Comparison of ENCODE assay signal across 20 mouse cellular contexts in the genomic region with DNA sequence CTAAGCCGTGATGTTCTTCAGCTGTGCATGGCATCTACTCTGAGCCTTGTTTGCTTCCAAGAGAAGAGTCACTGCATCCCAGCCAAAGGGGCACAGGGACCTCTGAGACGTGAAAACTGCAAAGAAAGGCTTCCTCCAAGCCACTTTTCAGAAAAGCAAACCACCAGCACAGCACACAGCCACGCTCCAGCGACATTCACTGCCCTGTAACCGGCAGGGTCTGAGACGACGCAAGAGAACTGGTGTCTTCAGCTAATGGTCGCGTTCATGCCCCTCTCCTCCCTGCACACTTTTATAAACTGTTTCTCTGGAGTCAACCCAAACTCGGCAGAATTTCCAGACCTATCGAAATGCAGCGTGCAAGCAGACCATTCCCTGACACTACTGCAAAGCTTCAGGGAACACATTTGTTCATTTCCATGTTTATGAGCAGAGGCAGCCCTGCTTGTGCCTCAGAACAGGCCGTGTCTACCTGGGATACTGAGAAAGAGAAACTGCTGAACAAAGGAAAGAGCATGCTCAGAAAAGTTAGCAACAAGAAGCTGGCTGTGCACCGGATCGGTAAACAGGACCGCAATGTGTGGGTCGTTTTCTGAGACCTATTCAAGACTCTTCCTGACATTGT.
A peak's percentile ranks its signal among the peaks of the same experiment; 100 is the strongest.
DNase-seq lines count a peak whose midpoint lies in the region; ATAC-seq and TF ChIP-seq lines count a peak whose summit lies in the region.
"Had no signal": no experiment of that assay in that cellular context is flagged by ENCODE, and none has a peak within 500 bp of the region (broad histone marks: within the 10 kb centered on the region; RNA-seq: fewer than 3 reads in every experiment).

No protein-coding gene starts in this region.

- ATAC-seq in heart, embryonic 11.5 days (replicated peaks; ENCODE audit: insufficient number of reproducible peaks, low FRiP score, low TSS enrichment): no peak
- 0 out of 2 replicates have a peak, but pooled peaks have one; percentile 47 for ATAC-seq in lung, embryonic 14.5 days (ENCODE audit: insufficient read depth)
- no peak for ATAC-seq in embryonic facial prominence, embryonic 13.5 days (ENCODE audit: insufficient number of reproducible peaks, insufficient read depth, low FRiP score, low TSS enrichment, low read depth)
- ATAC-seq in limb, embryonic 13.5 days (ENCODE audit: low FRiP score, low read depth): no peak
- ATAC-seq in liver, postnatal 0 days: no peak

- H3K9ac ChIP-seq in heart, adult 2 months (ENCODE audit: low read depth, low read length): peak overlapping the region; percentile 5; the same call in 1 of the 2 replicates
- no peak overlapping the region for H3K9ac ChIP-seq in heart, embryonic 11.5 days (ENCODE audit: low read depth, low read length)
- H3K9ac ChIP-seq in lung, embryonic 14.5 days: peak overlapping the region; percentile 20
- H3K9ac ChIP-seq in embryonic facial prominence, embryonic 13.5 days: peak overlapping the region; percentile 21; the same call in 1 of the 2 replicates
- no peak overlapping the region for H3K9ac ChIP-seq in limb, embryonic 13.5 days
- no peak overlapping the region for H3K9ac ChIP-seq in liver, postnatal 0 days (replicated peaks)
- H3K9ac ChIP-seq: heart, embryonic 12.5 days; hindbrain, embryonic 15.5 days had no signal

- no peak for TF ChIP-seq EP300 in heart, adult 2 months (IDR thresholded peaks at IDR 0.05; ENCODE audit: insufficient read depth, low read depth, low read length)
- TF ChIP-seq EP300 in liver, postnatal 0 days (IDR thresholded peaks at IDR 0.05; ENCODE audit: low read depth): no peak

- intact Hi-C loops in heart, adult 2 months (cut with DNase I): no loop called here

- no peak for TF ChIP-seq POLR2A in heart, adult 2 months (IDR thresholded peaks at IDR 0.05; ENCODE audit: insufficient read depth, low read depth, low read length)

- peak overlapping the region; percentile 51 for H3K27ac ChIP-seq in heart, adult 2 months
- H3K27ac ChIP-seq in heart, embryonic 11.5 days (ENCODE audit: low read depth, low read length): no peak overlapping the region
- peak overlapping the region; percentile 73; the same call in 1 of the 2 replicates for H3K27ac ChIP-seq in lung, embryonic 14.5 days (ENCODE audit: low read depth)
- H3K27ac ChIP-seq in embryonic facial prominence, embryonic 13.5 days: peak overlapping the region; percentile 68
- peak overlapping the region; percentile 77 for H3K27ac ChIP-seq in limb, embryonic 13.5 days
- H3K27ac ChIP-seq in liver, postnatal 0 days (ENCODE audit: low read depth): no peak overlapping the region
- H3K27ac ChIP-seq: forebrain, embryonic 10.5 days; hindbrain, embryonic 15.5 days; left cerebral cortex, adult 2 months; midbrain, embryonic 10.5 days had no signal

- no peak overlapping the region for H3K4me2 ChIP-seq in heart, embryonic 11.5 days
- H3K4me2 ChIP-seq in lung, embryonic 14.5 days: peak overlapping the region; percentile 23; the same call in 1 of the 2 replicates
- no peak overlapping the region for H3K4me2 ChIP-seq in embryonic facial prominence, embryonic 13.5 days
- peak overlapping the region; percentile 32 for H3K4me2 ChIP-seq in limb, embryonic 13.5 days (replicated peaks)
- no peak overlapping the region for H3K4me2 ChIP-seq in liver, postnatal 0 days (ENCODE audit: low read depth, low read length)
- H3K4me2 ChIP-seq: heart, embryonic 12.5 days; hindbrain, embryonic 15.5 days had no signal

- H3K36me3 ChIP-seq in heart, adult 2 months (ENCODE audit: control insufficient read depth, insufficient read depth, low read length): no peaks in the 10 kb centered on the region; the same call in 1 of the 2 replicates
- H3K36me3 ChIP-seq in heart, embryonic 11.5 days (ENCODE audit: control insufficient read depth, insufficient read depth, low read length): no peaks in the 10 kb centered on the region
- no peaks in the 10 kb centered on the region for H3K36me3 ChIP-seq in lung, embryonic 14.5 days (ENCODE audit: insufficient read depth)
- no peaks in the 10 kb centered on the region for H3K36me3 ChIP-seq in embryonic facial prominence, embryonic 13.5 days
- H3K36me3 ChIP-seq in limb, embryonic 13.5 days: no peaks in the 10 kb centered on the region
- H3K36me3 ChIP-seq in liver, postnatal 0 days (replicated peaks; ENCODE audit: insufficient read depth, low read length): no peaks in the 10 kb centered on the region
- H3K36me3 ChIP-seq: forebrain, embryonic 10.5 days; heart, embryonic 12.5 days; hindbrain, embryonic 15.5 days; midbrain, embryonic 10.5 days had no signal

- H3K27me3 ChIP-seq in heart, adult 2 months (ENCODE audit: control insufficient read depth, insufficient read depth, low read length): no peaks in the 10 kb centered on the region
- H3K27me3 ChIP-seq in heart, embryonic 11.5 days (ENCODE audit: control insufficient read depth, insufficient read depth, low read length): no peaks in the 10 kb centered on the region
- H3K27me3 ChIP-seq in lung, embryonic 14.5 days (ENCODE audit: insufficient read depth, low read length): no peaks in the 10 kb centered on the region
- H3K27me3 ChIP-seq in embryonic facial prominence, embryonic 13.5 days: no peaks in the 10 kb centered on the region
- H3K27me3 ChIP-seq in limb, embryonic 13.5 days: no peaks in the 10 kb centered on the region
- no peaks in the 10 kb centered on the region for H3K27me3 ChIP-seq in liver, postnatal 0 days (ENCODE audit: insufficient read depth, low read length)
- H3K27me3 ChIP-seq: CH12.LX; heart, embryonic 12.5 days; hindbrain, embryonic 15.5 days had no signal

- H3K4me1 ChIP-seq in heart, adult 2 months (ENCODE audit: control insufficient read depth, insufficient read depth, low read length): peaks cover 3% of the 10 kb centered on the region
- no peaks in the 10 kb centered on the region for H3K4me1 ChIP-seq in heart, embryonic 11.5 days (ENCODE audit: control insufficient read depth, insufficient read depth, low read length)
- no peaks in the 10 kb centered on the region for H3K4me1 ChIP-seq in lung, embryonic 14.5 days (ENCODE audit: insufficient read depth)
- peaks cover 20% of the 10 kb centered on the region for H3K4me1 ChIP-seq in embryonic facial prominence, embryonic 13.5 days
- H3K4me1 ChIP-seq in limb, embryonic 13.5 days: peaks cover 51% of the 10 kb centered on the region
- H3K4me1 ChIP-seq in liver, postnatal 0 days (ENCODE audit: insufficient read depth): no peaks in the 10 kb centered on the region
- H3K4me1 ChIP-seq: forebrain, embryonic 10.5 days; heart, embryonic 12.5 days; hindbrain, embryonic 15.5 days; midbrain, embryonic 10.5 days had no signal

- DNase-seq in heart, adult 2 months: no peak
- peak; percentile 51 for DNase-seq in lung, embryonic 14.5 days
- no peak for DNase-seq in lung, adult 18-20 months
- DNase-seq in liver, postnatal 0 days: no peak
- DNase-seq in T-cell, adult 2 months (ENCODE audit: low spot score): no peak
- DNase-seq: adrenal gland, postnatal 14 days; cerebellum, adult 18-20 months; gastrocnemius, postnatal 10 days; heart, postnatal 36 days; liver; thymus, adult 2 months had no signal

- no peaks in the 10 kb centered on the region for H3K79me2 ChIP-seq in heart, adult 2 months (replicated peaks; ENCODE audit: control insufficient read depth, insufficient read depth, low read length)

- H3K4me3 ChIP-seq in heart, adult 2 months: no peak overlapping the region
- H3K4me3 ChIP-seq in heart, embryonic 11.5 days (ENCODE audit: low read depth, low read length): no peak overlapping the region
- H3K4me3 ChIP-seq in lung, embryonic 14.5 days (ENCODE audit: low read depth, low read length): no peak overlapping the region
- no peak overlapping the region for H3K4me3 ChIP-seq in embryonic facial prominence, embryonic 13.5 days
- H3K4me3 ChIP-seq in limb, embryonic 13.5 days: no peak overlapping the region
- no peak overlapping the region for H3K4me3 ChIP-seq in liver, postnatal 0 days (ENCODE audit: low read depth, low read length)
- H3K4me3 ChIP-seq: forebrain, embryonic 10.5 days; heart, embryonic 12.5 days; hindbrain, embryonic 15.5 days; left cerebral cortex, adult 2 months; midbrain, embryonic 10.5 days had no signal

- H3K9me3 ChIP-seq in heart, embryonic 11.5 days (replicated peaks; ENCODE audit: control insufficient read depth, low read length): no peaks in the 10 kb centered on the region
- no peaks in the 10 kb centered on the region for H3K9me3 ChIP-seq in lung, embryonic 14.5 days (ENCODE audit: low read depth, low read length)
- no peaks in the 10 kb centered on the region for H3K9me3 ChIP-seq in embryonic facial prominence, embryonic 13.5 days
- no peaks in the 10 kb centered on the region for H3K9me3 ChIP-seq in limb, embryonic 13.5 days
- no peaks in the 10 kb centered on the region for H3K9me3 ChIP-seq in liver, postnatal 0 days (ENCODE audit: low read length)
- H3K9me3 ChIP-seq: forebrain, embryonic 10.5 days; heart, embryonic 12.5 days; hindbrain, embryonic 15.5 days; midbrain, embryonic 10.5 days had no signal

- no peak for TF ChIP-seq CTCF in heart, adult 2 months (IDR thresholded peaks at IDR 0.05)
- no peak for TF ChIP-seq CTCF in lung, embryonic 14.5 days (IDR thresholded peaks at IDR 0.05; ENCODE audit: low read depth)
- TF ChIP-seq CTCF in liver, postnatal 0 days (IDR thresholded peaks at IDR 0.05; ENCODE audit: low read depth): no peak

- WGBS in heart, adult 2 months: 69% methylated on average over 17 of the region's 17 CpGs
- 85% methylated on average over 17 of the region's 17 CpGs for WGBS in heart, embryonic 11.5 days (ENCODE audit: insufficient replicate concordance)
- 41% methylated on average over 17 of the region's 17 CpGs for WGBS in lung, embryonic 14.5 days
- WGBS in embryonic facial prominence, embryonic 13.5 days: 68% methylated on average over 17 of the region's 17 CpGs
- 54% methylated on average over 17 of the region's 17 CpGs for WGBS in limb, embryonic 13.5 days
- WGBS in liver, postnatal 0 days (ENCODE audit: insufficient replicate concordance): 60% methylated on average over 17 of the region's 17 CpGs

Comparison
In these comparisons a context has a peak if more than half of its experiments do, and no peak if none do; other contexts are left out.
1. H3K27ac ChIP-seq: peak in heart, adult 2 months (single experiment), lung, embryonic 14.5 days (single experiment), embryonic facial prominence, embryonic 13.5 days (single experiment) and limb, embryonic 13.5 days (single experiment); none in heart, embryonic 11.5 days (single experiment) and liver, postnatal 0 days (single experiment).
2. H3K9ac ChIP-seq: peak in heart, adult 2 months (single experiment), lung, embryonic 14.5 days (single experiment) and embryonic facial prominence, embryonic 13.5 days (single experiment); none in heart, embryonic 11.5 days (single experiment), limb, embryonic 13.5 days (single experiment) and liver, postnatal 0 days (single experiment).
3. H3K4me2 ChIP-seq: peak in lung, embryonic 14.5 days (single experiment) and limb, embryonic 13.5 days (single experiment); none in heart, embryonic 11.5 days (single experiment), embryonic facial prominence, embryonic 13.5 days (single experiment) and liver, postnatal 0 days (single experiment).